Mouse (Mus musculus) heart, postnatal 0 days (tissue): Measurements from ENCODE around the gene Chp1.

Experiments used
- CTCF ChIP-seq: IDR thresholded peaks from 2 replicates; pipeline ENCODE4 v1.5.1; 2016; ENCODE audit warnings: antibody characterized with exemption, control low read depth, low read depth
- EP300 ChIP-seq: IDR thresholded peaks from 2 replicates; pipeline ENCODE4 v1.6.1; 2016; ENCODE audit warnings: antibody characterized with exemption, low read depth

- TF ChIP-seq EP300 (no peak), CTCF (no peak)
Measured at GRCm38 (mm10) chr2:119525422-119525821, 22.1 kb upstream of the Chp1 start.
